Mouse (Mus musculus) forebrain, embryonic 15.5 days (tissue): ENCODE data around the gene Lekr1. TPM values are rescaled to one million over a fixed set of nuclear protein-coding genes. Genes with fewer than 3 reads are reported as not detected.

Source experiments
- ATAC-seq: fragments of 200-750 bp; cut with Nextera tagmentation; replicated peaks from 2 replicates; pipeline ENCODE4 v1.8.0; 2017; ENCODE audit warnings: mild to moderate bottlenecking, moderate TSS enrichment, moderate library complexity
- H3K27ac ChIP-seq: fragments of 300-500 bp; sonication (generic); replicated peaks from 2 replicates; pipeline ENCODE4 v1.5.1; 2015; ENCODE audit warnings: mild to moderate bottlenecking, inconsistent platforms
- H3K27me3 ChIP-seq: fragments of 300-500 bp; sonication (generic); 2 replicates; pipeline ENCODE4 v1.6.1; 2015; ENCODE audit warnings: inconsistent platforms
- H3K36me3 ChIP-seq: fragments of 300-500 bp; sonication (generic); 2 replicates; pipeline ENCODE4 v1.6.1; 2015; ENCODE audit warnings: mild to moderate bottlenecking, inconsistent platforms
- H3K4me1 ChIP-seq: fragments of 300-500 bp; sonication (generic); 2 replicates; pipeline ENCODE4 v1.6.1; 2015; ENCODE audit warnings: inconsistent platforms
- H3K4me2 ChIP-seq: fragments of 300-500 bp; sonication (generic); replicated peaks from 2 replicates; pipeline ENCODE4 v1.6.1; 2015; ENCODE audit warnings: mild to moderate bottlenecking, inconsistent platforms
- H3K4me3 ChIP-seq: fragments of 300-500 bp; sonication (generic); 2 replicates; pipeline ENCODE4 v1.5.1; 2015; ENCODE audit warnings: mild to moderate bottlenecking, inconsistent platforms
- H3K9ac ChIP-seq: fragments of 300-500 bp; sonication (generic); replicated peaks from 2 replicates; pipeline ENCODE4 v1.6.1; 2015; ENCODE audit warnings: mild to moderate bottlenecking, inconsistent platforms
- H3K9me3 ChIP-seq: fragments of 300-500 bp; sonication (generic); 2 replicates; pipeline ENCODE4 v1.6.1; 2016; ENCODE audit warnings: inconsistent platforms
- WGBS: fragments of 180-500 bp; shearing (Covaris S2); methylation state at CpG from one replicate; pipeline ENCODE4 v1.1.7; 2015; ENCODE audit warnings: mixed read lengths; 5-methylcytosine and 5-hydroxymethylcytosine counted together
- polyA plus RNA-seq: library from polyadenylated mRNA; unstranded; fragments of >200 nt; fragmentation: Nextera tagmentation; extraction: Ambion mirVana; gene quantifications from 2 replicates; pipeline ENCODE4 v1.2.1, GENCODE M21; 2015

Gene Lekr1
- polyA plus RNA-seq, 1 experiment from 2014 or later: 6.8 TPM

DNA sequence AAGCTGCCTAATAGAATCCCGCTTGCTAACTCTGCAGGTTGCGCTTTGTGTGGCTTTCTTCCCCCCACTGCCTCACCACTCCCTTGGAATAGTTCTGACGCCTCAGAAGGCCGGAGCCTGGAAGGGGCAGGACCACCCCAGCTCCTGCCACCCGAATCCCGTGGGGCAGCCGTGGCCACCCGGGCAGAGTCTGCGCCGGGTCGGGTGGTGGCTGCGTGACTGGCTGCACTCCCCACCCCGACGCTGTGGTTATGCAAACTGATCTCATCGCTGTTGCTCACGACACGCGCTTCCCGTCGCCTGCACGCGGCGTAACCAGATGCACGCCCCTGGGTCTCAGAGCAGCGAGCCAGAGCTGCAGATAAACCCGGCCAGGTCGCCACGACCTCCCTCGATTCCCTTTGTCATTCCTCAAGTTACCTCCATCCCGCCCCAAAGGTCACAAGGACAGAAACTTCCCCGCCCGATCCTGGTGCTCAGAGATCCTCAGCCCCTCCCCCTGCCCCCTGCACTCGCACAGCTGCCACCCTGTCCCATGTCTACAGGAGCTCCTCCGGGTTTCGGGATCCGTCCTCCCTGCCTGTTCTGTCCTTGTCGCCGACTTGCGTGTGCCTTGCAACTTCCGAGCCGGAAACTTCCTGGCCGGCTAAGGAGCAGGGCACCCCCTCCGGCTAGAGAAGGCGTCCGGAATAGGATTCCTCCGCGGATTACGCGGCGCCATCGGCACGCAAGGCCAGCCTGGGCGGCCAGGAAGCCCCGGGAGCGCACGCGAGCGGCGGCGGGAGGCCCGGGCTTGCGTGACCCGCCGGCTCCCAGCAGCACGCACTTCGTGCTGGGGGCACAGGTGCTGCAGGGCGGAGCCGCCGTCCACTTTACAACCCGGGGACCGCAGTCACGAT is 7.1 kb upstream of the Lekr1 start:
- peak overlapping the region; percentile 98 for H3K4me2 ChIP-seq
- peaks cover 27% of the 10 kb centered on the region for H3K4me1 ChIP-seq
- peak overlapping the region; percentile 78 for H3K9ac ChIP-seq
- peak; percentile 86 for ATAC-seq
- WGBS: under 1% methylated on average over 72 of the region's 72 CpGs
- no peaks in the 10 kb centered on the region for H3K9me3 ChIP-seq
- peak overlapping the region; percentile 62 for H3K4me3 ChIP-seq
- H3K27ac ChIP-seq: peak overlapping the region; percentile 79
- H3K27me3 ChIP-seq: no peaks in the 10 kb centered on the region
- no peaks in the 10 kb centered on the region for H3K36me3 ChIP-seq

DNA sequence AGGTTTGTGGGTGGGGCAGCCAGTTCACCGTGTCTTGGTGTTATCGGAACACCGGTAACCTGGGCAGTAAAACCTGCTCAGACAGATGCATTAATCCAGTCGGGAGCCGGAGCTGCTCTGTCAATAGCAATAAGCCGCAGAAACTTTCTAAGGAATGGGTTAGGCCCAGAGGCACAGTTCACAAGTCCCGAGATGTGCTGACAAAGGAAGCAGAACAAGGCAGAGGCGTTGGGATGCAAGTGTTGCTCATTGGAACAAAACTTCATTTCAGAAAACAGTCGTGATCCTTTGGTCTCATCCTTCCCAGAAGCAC is 6.5 kb upstream of the Lekr1 start:
- Histone ChIP-seq H3K27ac (peak overlapping the region; percentile 79), H3K9me3 (no peaks in the 10 kb centered on the region), H3K4me2 (peak overlapping the region; percentile 98), H3K4me1 (peaks cover 27% of the 10 kb centered on the region), H3K9ac (peak overlapping the region; percentile 78), H3K27me3 (no peaks in the 10 kb centered on the region), H3K36me3 (no peaks in the 10 kb centered on the region), H3K4me3 (peak overlapping the region; percentile 62)
- 2% methylated on average over 9 of the region's 9 CpGs for WGBS
- ATAC-seq: peak; percentile 15

DNA sequence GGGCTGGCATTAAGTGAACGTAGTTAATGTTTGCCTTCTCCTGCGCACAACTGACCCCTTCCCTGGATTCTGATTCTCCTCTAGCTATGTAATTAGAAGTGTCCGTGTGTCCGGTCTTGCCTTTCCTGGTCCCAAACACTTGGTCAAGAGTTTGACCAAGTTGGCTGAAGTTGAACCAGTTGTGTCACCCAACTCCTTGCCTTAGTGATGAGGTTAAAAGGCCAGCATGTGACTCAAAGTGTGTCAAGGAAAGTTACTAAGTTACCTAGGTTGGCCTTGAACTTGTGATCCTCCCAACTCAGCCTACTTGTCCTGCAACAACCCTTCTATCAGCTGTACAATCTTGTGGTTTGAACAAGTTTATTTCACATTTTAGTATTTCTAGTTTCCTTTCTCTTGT is 5.7 kb upstream of the Lekr1 start:
- Histone ChIP-seq H3K4me3 (no peak overlapping the region), H3K27ac (no peak overlapping the region), H3K36me3 (no peaks in the 10 kb centered on the region), H3K27me3 (no peaks in the 10 kb centered on the region), H3K4me2 (no peak overlapping the region), H3K4me1 (peaks cover 27% of the 10 kb centered on the region), H3K9ac (no peak overlapping the region), H3K9me3 (no peaks in the 10 kb centered on the region)
- no peak for ATAC-seq
- 97% methylated on average over 4 of the region's 4 CpGs for WGBS

DNA sequence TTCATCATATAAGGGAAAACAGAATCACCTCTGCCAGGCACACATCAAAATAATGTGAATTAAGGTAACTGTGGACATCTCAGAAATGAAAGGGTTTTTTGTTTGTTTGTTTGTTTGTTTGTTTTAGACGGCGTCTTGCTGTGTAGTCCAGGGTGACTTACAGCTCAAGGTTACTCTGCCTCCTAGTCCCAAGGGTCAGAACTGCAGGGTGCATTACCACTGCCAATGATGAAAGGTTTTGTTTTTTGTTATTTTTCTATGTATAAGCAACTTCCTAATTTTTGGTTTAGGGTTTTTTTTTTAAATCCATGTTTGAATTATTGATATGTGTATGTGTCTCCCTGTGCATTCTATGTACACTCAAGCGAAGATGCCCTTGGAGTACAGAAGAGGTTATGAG is 4.3 kb upstream of the Lekr1 start:
- no peaks in the 10 kb centered on the region for H3K9me3 ChIP-seq
- WGBS: 85% methylated on average over 3 of the region's 3 CpGs
- H3K36me3 ChIP-seq: no peaks in the 10 kb centered on the region
- H3K4me1 ChIP-seq: peaks cover 31% of the 10 kb centered on the region
- H3K27ac ChIP-seq: no peak overlapping the region
- no peak overlapping the region for H3K4me2 ChIP-seq
- no peak for ATAC-seq
- no peak overlapping the region for H3K4me3 ChIP-seq
- no peak overlapping the region for H3K9ac ChIP-seq
- H3K27me3 ChIP-seq: no peaks in the 10 kb centered on the region

DNA sequence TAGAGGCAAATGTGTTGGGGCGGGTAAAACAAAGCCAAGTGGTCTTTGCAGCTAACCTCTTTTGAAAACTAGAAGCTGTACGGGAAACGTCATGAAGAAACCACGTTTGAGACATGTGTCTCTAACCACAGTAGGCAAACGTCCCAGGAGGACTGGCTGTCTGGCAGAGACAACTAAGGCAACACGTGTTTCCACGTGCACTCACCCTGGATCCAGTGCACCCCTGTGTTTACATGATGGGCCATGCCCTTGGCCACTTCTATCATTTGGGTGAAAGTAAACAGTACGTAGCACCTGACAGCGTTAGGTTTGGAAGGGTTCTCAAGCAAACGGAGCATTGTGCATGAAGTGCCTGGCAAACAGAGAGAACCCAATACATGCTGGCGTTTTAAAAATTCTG is 2.9 kb upstream of the Lekr1 start:
- Histone ChIP-seq H3K27ac (no peak overlapping the region), H3K9me3 (no peaks in the 10 kb centered on the region), H3K4me1 (peaks cover 21% of the 10 kb centered on the region), H3K27me3 (no peaks in the 10 kb centered on the region), H3K9ac (no peak overlapping the region), H3K36me3 (no peaks in the 10 kb centered on the region), H3K4me2 (no peak overlapping the region), H3K4me3 (no peak overlapping the region)
- WGBS: 65% methylated on average over 11 of the region's 11 CpGs
- no peak for ATAC-seq

DNA sequence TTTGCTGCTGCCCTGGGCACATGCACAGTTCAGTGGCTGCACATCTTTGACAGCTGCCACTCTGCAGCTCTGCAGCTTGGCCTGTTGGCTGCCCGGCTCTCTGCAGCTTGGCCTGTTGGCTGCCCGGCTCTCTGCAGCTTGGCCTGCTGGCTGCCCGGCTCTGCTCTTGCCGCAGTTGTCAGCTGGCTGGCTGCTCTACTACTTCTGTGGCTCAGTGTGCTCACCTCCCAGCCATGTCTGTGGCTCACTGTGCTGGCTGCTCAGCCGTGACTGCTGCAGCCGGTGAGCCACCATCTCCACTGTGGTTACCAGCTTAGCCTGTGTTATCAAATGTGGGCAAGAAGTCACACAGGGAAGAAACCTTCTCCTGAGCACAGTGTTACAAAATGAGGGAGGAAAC is 4.2 kb downstream of the Lekr1 start:
- Histone ChIP-seq H3K27me3 (no peaks in the 10 kb centered on the region), H3K27ac (no peak overlapping the region)

DNA sequence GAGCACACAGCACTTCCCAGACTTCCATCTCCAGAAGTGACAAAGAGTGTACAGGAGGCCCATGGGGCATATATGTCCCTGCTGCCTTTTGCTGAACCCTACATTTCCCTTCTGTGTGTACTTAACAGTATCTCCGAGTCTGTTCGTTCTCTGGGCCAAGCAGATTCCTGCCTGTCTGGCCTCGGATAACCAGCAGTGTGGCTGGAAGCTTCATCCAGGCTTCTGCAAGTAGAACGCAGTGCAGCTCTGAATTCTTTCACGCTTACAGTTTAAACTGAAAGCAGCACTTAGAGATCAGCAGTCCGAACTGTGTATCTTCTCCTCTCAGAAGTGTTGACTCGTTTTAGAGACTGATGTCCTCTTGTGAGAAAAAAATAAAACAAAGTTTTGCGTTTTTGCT is 7.7 kb downstream of the Lekr1 start:
- H3K9ac ChIP-seq: no peak overlapping the region
- H3K9me3 ChIP-seq: no peaks in the 10 kb centered on the region
- H3K4me2 ChIP-seq: no peak overlapping the region
- H3K4me1 ChIP-seq: no peaks in the 10 kb centered on the region
- no peaks in the 10 kb centered on the region for H3K27me3 ChIP-seq
- no peak for ATAC-seq
- WGBS: 70% methylated on average over 8 of the region's 8 CpGs
- H3K4me3 ChIP-seq: no peak overlapping the region
- no peak overlapping the region for H3K27ac ChIP-seq
- H3K36me3 ChIP-seq: no peaks in the 10 kb centered on the region

More for the DNA sequence above, 4.2 kb downstream of the Lekr1 start:
- 58% methylated on average over 6 of the region's 6 CpGs for WGBS
- Histone ChIP-seq H3K9ac (no peak overlapping the region), H3K36me3 (no peaks in the 10 kb centered on the region), H3K9me3 (no peaks in the 10 kb centered on the region), H3K4me2 (no peak overlapping the region), H3K4me3 (no peak overlapping the region), H3K4me1 (peaks cover 11% of the 10 kb centered on the region)
- ATAC-seq: no peak

DNA sequence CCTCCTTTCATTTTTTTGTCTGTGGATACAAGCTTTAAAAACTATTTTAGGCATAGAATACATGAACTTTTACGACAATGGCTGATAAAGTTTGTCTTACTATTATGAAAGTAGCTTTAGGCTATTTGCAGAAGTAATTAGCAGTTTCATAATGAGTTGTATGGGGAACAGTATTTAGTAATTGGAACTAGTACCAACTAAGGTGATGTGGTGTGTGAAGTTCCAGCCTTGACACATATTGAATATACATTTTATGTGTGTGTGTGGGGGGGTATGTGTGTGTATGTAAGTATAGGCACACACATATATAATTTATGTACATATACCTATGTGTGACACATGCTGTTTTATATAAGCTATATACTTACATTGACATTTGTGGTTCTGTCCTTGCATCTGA is 14.6 kb downstream of the Lekr1 start:
- no peak for ATAC-seq
- Histone ChIP-seq H3K4me2 (no peak overlapping the region), H3K27me3 (no peaks in the 10 kb centered on the region), H3K4me1 (no peaks in the 10 kb centered on the region), H3K27ac (no peak overlapping the region), H3K9ac (no peak overlapping the region), H3K9me3 (no peaks in the 10 kb centered on the region), H3K4me3 (no peak overlapping the region), H3K36me3 (no peaks in the 10 kb centered on the region)
- WGBS: 85% methylated on average over 1 of the region's 1 CpGs

DNA sequence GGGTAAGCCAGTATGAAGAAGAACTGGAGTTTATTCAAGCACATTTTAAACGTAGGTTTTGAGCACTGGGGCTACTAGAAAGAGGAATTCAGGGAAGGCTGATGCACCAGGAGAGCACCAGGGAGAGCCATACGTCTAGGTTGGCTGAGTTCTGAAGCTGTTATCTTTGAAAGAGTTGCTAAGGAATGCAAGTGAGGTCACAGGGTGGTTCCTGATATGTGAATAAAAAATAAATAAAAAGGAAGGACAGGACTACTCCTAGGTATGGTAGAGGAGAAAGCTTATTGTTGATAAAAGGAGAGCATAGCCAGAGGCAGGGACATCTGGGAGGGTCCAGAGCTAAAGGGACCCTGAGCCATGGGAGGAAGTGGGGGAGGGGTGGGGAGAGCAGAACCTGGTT is 23.7 kb downstream of the Lekr1 start:
- no peaks in the 10 kb centered on the region for H3K36me3 ChIP-seq
- H3K4me1 ChIP-seq: no peaks in the 10 kb centered on the region
- no peak overlapping the region for H3K4me3 ChIP-seq
- no peak overlapping the region for H3K9ac ChIP-seq
- no peak overlapping the region for H3K4me2 ChIP-seq
- no peaks in the 10 kb centered on the region for H3K9me3 ChIP-seq
- no peak for ATAC-seq
- H3K27ac ChIP-seq: no peak overlapping the region
- 51% methylated on average over 2 of the region's 2 CpGs for WGBS
- H3K27me3 ChIP-seq: no peaks in the 10 kb centered on the region

DNA sequence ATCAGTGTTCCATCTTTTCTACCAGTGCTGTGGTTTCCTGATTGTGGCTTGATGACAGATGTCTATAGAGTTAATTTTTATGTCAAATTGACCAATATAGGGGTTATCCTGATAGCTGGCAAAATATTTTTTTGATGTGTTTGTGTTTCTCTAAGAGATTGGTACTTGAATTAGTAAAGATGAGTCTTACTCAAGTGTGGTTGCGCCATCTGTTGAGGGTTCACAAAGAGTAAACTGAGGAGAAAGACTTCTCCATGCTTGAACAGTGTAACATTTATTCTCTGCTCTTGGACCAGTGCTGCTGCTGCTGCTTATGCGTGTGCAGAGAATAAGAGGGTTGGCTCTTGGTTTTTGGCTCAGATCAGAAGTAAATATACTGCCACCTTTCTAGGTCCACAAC is 24.8 kb downstream of the Lekr1 start:
- Histone ChIP-seq H3K4me3 (no peak overlapping the region), H3K36me3 (no peaks in the 10 kb centered on the region), H3K4me2 (no peak overlapping the region), H3K27me3 (no peaks in the 10 kb centered on the region), H3K4me1 (no peaks in the 10 kb centered on the region), H3K9ac (no peak overlapping the region), H3K9me3 (no peaks in the 10 kb centered on the region), H3K27ac (no peak overlapping the region)
- WGBS: 88% methylated on average over 2 of the region's 2 CpGs
- no peak for ATAC-seq

DNA sequence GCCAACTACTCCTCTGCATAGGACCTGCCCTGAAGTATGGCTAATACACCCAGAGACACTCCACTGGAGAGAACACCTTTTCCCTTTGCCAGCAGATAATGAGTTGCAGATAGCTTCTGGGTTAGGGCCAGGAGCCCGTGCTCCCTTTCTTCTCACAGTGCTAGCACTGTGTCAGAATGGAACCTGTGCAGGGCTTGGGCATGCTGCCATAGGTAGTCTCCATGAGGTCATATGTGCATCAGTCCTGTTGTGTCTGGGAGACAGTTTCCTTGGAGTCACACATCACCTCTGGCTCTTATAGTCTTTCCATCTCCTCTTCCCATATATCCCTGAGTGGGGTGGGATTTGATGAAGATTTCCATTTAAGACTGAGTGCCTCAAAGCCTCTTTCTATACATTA is 33.7 kb downstream of the Lekr1 start:
- H3K36me3 ChIP-seq: no peaks in the 10 kb centered on the region
- ATAC-seq: no peak
- no peak overlapping the region for H3K4me3 ChIP-seq
- H3K27me3 ChIP-seq: no peaks in the 10 kb centered on the region
- no peak overlapping the region for H3K27ac ChIP-seq
- no peak overlapping the region for H3K9ac ChIP-seq
- 76% methylated on average over 1 of the region's 1 CpGs for WGBS
- no peaks in the 10 kb centered on the region for H3K9me3 ChIP-seq
- H3K4me1 ChIP-seq: no peaks in the 10 kb centered on the region
- no peak overlapping the region for H3K4me2 ChIP-seq

DNA sequence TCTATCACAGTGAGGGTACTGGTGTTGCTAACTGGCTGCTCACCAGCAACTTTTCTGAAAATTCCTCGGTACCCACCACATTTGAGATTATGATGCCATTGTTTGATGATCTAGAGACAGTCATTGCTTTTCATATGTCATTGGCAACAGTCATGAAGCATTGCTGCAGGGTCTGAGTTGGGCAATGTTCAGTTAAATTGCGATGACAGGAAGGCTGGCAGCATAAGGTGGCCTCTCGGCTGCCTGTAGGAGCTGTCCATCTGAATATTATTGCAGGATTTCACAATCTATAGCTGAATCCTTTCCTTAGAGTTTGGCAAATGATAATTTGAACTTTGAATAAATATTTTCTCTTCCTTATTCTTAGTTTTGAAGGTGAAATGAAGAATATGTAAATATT is 48.3 kb downstream of the Lekr1 start:
- Histone ChIP-seq H3K36me3 (no peaks in the 10 kb centered on the region), H3K4me3 (no peak overlapping the region), H3K4me1 (no peaks in the 10 kb centered on the region), H3K4me2 (no peak overlapping the region), H3K9me3 (no peaks in the 10 kb centered on the region), H3K9ac (no peak overlapping the region), H3K27ac (no peak overlapping the region), H3K27me3 (no peaks in the 10 kb centered on the region)
- no peak for ATAC-seq
- 89% methylated on average over 3 of the region's 3 CpGs for WGBS

DNA sequence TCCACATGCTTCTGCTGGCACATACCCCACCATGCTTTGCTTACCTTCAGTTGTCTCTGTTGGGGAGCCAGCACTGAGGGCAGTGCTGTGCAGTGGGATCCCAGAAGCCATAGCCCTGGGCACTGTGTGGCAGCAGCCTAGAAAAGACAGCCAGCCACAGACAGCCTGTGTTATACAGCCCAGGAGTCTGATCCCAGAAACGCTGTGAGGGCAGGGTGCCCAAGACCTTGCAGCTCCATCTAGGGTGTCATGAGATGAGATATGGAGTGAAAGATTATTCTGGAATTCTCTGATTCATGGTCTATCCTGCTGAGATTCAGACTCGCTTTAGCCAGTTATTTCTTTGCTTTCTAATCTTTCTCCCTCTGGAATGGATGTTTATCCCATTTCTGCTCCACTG is 51.4 kb downstream of the Lekr1 start:
- 93% methylated on average over 2 of the region's 2 CpGs for WGBS
- Histone ChIP-seq H3K27me3 (no peaks in the 10 kb centered on the region), H3K9me3 (no peaks in the 10 kb centered on the region), H3K4me1 (no peaks in the 10 kb centered on the region), H3K9ac (no peak overlapping the region), H3K4me2 (no peak overlapping the region), H3K27ac (no peak overlapping the region), H3K36me3 (no peaks in the 10 kb centered on the region), H3K4me3 (no peak overlapping the region)
- peak; percentile 38; the same call in 1 of the 2 replicates for ATAC-seq
